Mouse (Mus musculus): ENCODE data around the gene Gm5591.
"Not testable (repeated sequence)": the region's sequence is repeated elsewhere in the genome, so short reads cannot be mapped to it uniquely, and the experiment has no call there.

Gene Gm5591

GRCm38 (mm10) chr7:38528093-38528492 is at the start of gene Gm5591:
Gene Gm5591, minus strand, starts transcription at chr7:38528193.
- DNase-seq = not testable (repeated sequence)

- DNase-seq = not testable (repeated sequence)
Observed at GRCm38 (mm10) chr7:38488468-38488867, 39.5 kb downstream of the Gm5591 start.
